Mouse (Mus musculus) cortical plate, adult 2 months (tissue): ENCODE measurements around the gene Sh3rf3. TPM values are rescaled to one million over a fixed set of nuclear protein-coding genes. Genes with fewer than 3 reads are reported as not detected.

Experiments used
- H3K27ac ChIP-seq: fragments of 200-500 bp; 2 replicates; pipeline ENCODE4 v1.5.1; 2012; ENCODE audit warnings: low read length, control low read depth, inconsistent platforms; ENCODE audit not compliant: insufficient read depth
- H3K4me1 ChIP-seq: fragments of 200-500 bp; 2 replicates; pipeline ENCODE4 v1.6.1; 2011; ENCODE audit warnings: low read length; ENCODE audit not compliant: control insufficient read depth, insufficient read depth
- H3K4me3 ChIP-seq: fragments of 200-500 bp; 2 replicates; pipeline ENCODE4 v1.5.1; 2011; ENCODE audit warnings: mild to moderate bottlenecking, low read length, control low read depth; ENCODE audit not compliant: insufficient read depth
- CTCF ChIP-seq: fragments of 200-500 bp; IDR thresholded peaks from 2 replicates; pipeline ENCODE4 v1.5.1; 2011; ENCODE audit warnings: mild to moderate bottlenecking, control low read depth, low read length; ENCODE audit not compliant: insufficient read depth; ENCODE audit errors: extremely low read depth
- POLR2A ChIP-seq: fragments of 200-500 bp; IDR thresholded peaks from 2 replicates; pipeline ENCODE4 v1.6.1; 2011; ENCODE audit warnings: mild to moderate bottlenecking, low read length, control low read depth; ENCODE audit not compliant: insufficient read depth; ENCODE audit errors: extremely low read depth
- polyA plus RNA-seq: library from polyadenylated mRNA; depleted of rRNA; stranded (reverse); fragments of >200 nt; gene quantifications from 2 replicates; pipeline ENCODE4 v1.2.3, GENCODE M21; 2012

Gene Sh3rf3
- polyA plus RNA-seq, 1 experiment = 22.9 TPM

GRCm38 (mm10) chr10:59131926-59132628, 318.9 kb downstream of the Sh3rf3 start:
- TF ChIP-seq CTCF = no peak
- TF ChIP-seq POLR2A = no peak
- Histone ChIP-seq H3K4me1 (peaks cover 13% of the 10 kb centered on the region), H3K27ac (no peak overlapping the region), H3K4me3 (no peak overlapping the region)

DNA sequence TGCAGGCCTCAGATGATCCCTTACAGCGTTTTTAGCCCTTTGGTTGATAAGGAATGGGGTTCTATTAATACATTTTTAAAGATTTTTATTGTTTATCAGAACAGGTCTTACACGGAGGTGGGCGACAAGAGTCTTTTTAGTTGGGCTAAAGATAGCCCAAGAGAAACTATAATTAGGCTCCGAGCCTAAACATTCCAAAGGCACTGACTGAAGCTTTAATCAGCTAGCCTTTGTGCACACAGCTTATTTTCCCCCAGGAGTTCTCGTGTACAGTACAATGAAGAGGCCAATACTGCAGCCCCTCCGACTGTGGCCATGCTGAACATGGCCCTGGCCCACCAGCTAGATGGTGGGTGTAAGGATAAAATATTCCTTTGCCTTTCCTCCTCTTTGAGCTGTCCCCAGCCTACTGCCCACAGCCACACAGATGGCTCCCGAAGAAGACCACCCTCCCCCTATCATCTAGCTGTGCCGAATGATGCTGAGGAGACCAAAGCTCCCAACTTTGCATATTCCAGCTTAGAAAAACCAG, 320.4 kb downstream of the Sh3rf3 start:
- H3K4me3 ChIP-seq = no peak overlapping the region
- H3K4me1 ChIP-seq = peaks cover 8% of the 10 kb centered on the region
- peak overlapping the region; percentile 51; the same call in 1 of the 2 replicates for H3K27ac ChIP-seq
- no peak for TF ChIP-seq POLR2A
- TF ChIP-seq CTCF = no peak

DNA sequence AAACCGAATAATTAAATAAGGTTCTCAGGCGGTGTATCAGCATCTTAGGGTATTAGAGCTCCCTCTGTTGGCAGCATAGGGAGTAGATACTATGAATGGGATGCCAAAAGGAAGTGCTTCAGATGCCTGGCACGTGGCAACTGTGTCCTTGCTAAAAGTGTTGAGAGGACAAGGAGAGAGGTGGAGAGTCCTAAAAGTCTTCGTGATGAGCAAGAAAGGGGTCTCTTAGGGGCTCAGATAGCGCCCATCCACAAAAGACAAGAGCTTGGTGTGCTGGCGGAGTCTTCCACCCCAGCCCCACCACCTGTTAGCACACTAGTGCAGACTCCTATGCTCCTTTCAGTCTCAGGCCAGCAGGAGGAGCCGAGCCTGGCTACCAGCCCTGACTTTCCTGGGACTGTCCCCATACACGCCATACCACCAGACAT, 336.8 kb downstream of the Sh3rf3 start:
- TF ChIP-seq CTCF = peak; percentile 65
- no peak for TF ChIP-seq POLR2A
- Histone ChIP-seq H3K4me3 (no peak overlapping the region), H3K27ac (no peak overlapping the region), H3K4me1 (no peaks in the 10 kb centered on the region)

- Histone ChIP-seq H3K27ac (no peak overlapping the region), H3K4me1 (no peaks in the 10 kb centered on the region), H3K4me3 (no peak overlapping the region)
- TF ChIP-seq CTCF (no peak), POLR2A (no peak)
Observed at GRCm38 (mm10) chr10:59150938-59151657, 337.9 kb downstream of the Sh3rf3 start.

DNA sequence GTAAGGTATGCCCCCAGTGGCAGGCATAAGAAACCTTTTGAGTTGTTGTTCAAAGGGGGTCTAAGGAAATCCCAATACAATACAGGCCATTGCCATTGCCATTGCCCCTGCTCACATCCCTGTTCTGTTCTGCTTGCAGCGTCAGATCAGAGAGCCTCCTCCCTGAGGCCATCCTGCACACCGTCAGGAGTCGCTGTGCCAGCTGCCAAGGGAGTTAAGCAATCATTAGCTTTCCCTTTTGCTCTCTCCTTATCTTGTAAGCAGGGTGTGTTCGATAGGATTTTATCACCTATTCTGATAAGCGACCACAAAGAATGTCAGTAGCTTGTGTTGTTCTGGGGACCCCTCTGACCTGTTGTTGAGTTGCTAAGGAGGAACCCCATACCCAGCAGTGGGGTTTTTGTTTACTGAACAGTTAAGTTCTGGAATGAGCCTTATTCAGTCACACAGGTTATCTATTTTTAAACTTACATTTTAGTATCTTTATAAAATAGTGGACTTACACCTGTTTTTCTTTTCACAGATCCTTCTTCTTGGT, 339.5 kb downstream of the Sh3rf3 start:
- Histone ChIP-seq H3K27ac (no peak overlapping the region), H3K4me3 (no peak overlapping the region), H3K4me1 (no peaks in the 10 kb centered on the region)
- TF ChIP-seq POLR2A = no peak
- TF ChIP-seq CTCF = no peak

DNA sequence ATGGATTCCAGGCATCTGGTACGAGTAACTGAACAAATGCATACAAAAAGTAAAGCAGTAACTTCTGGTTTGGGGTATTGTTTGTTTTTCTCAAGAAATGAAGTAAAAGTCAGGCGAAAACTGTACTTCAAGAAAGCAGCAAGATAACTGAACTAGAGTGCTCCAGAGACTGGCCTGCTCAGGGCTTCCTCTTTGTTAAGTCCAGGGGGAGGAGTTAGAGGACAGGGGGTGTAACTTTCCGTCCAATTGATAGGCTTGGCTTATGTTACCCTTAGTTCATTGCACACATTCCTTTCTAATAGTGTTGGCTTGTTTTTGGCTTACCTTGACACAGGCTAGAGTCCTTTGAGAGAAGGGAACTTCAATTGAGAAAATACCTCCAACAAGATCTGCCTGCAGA, 345.5 kb downstream of the Sh3rf3 start:
- no peak for TF ChIP-seq CTCF
- TF ChIP-seq POLR2A = no peak

DNA sequence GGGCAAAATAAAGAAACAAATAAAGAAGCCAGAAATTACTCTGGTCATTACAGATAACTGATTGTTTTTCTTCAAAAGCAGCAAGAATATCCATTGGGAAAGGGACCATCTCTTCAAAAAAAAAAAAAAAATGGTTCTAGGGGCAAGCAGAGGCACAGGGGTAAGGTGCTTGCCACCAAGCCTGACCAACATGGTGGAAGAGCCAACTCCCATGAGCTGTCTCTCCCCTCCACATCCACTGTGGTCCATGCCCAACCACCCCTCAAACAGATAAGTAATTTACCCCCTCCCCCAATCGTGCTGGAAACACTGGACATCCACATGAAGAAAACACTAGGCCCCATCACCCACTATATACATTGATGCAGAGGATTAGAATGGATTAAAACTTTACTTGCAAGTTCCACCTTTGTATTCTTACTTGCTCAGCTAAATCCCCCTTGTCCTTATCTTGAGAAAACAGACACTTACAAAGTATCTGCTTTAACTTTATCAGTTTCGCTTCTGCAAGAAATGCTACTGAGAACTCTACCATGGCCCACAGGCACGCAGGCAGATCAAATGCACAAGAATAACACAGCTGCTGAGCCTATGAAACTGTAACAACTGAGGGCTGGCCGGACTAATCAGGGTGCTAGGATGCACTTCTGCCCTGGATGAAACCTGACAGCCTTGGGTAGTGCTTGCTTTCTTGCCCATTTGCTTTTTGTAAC, 349.2 kb downstream of the Sh3rf3 start:
- no peak overlapping the region for H3K4me3 ChIP-seq
- H3K27ac ChIP-seq = no peak overlapping the region
- no peaks in the 10 kb centered on the region for H3K4me1 ChIP-seq
- TF ChIP-seq CTCF (no peak), POLR2A (no peak)

More for the DNA sequence above, 345.5 kb downstream of the Sh3rf3 start:
- no peak overlapping the region for H3K4me3 ChIP-seq
- H3K4me1 ChIP-seq = no peaks in the 10 kb centered on the region
- H3K27ac ChIP-seq = no peak overlapping the region

DNA sequence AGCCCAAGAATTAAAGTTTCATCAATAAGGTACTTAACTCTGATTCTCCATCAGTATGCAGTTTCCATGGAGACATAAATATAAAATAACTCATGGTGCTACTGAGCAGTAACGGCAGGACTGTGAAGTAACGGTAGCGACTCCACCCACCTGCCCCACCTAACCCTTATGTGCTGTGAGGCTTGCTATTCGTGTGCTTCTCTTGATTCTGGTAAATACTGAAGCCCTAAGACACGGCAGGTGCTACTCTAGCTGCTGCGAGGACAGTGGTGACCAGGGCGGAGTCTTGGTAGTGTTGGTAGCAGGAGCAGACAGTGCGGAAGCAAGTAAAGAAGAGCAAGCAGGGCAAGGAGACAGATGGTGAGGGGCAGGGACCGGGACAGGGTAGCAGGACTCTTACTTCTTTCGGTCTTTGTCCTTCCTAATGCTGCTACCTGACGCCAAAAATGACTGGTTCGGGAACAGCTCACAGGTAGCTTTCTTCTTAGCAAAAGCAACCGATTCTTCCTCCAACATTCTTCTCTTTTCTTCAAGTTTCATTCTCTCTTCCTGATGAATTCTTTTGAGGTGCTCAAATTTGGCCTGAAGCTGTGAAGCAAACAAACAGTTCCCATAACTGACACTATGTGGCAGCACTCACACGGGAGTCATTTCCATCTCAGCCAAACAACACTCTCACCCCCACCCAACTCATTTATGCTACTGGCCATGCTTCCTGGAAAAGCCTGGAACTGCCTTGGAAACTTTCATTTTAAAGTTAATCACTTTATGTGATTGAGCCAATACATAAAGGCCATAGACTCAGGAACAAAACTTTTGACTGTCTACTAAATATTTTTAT, 353.2 kb downstream of the Sh3rf3 start:
- Histone ChIP-seq H3K4me3 (no peak overlapping the region), H3K27ac (no peak overlapping the region), H3K4me1 (no peaks in the 10 kb centered on the region)
- TF ChIP-seq CTCF (peak; percentile 84), POLR2A (no peak)

DNA sequence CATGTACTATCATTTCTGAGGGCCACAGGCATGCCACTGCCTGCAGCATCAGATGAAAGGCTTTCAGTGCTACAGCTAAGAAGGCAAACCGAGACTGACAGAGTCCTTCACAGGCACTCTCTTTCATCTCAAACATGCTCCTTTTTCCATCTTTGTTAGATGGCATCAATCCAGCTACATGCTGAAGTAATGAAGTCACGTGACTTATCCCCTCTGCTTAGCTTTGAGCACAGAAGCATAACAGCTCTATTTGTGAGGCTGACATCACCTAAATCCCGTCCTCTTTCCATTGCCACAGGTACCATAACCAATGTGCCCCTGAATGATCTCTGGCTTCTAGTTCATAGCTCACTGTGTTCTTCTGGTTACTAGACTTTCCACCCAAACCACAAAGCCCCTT, 357.9 kb downstream of the Sh3rf3 start:
- no peak overlapping the region for H3K4me3 ChIP-seq
- H3K4me1 ChIP-seq = no peaks in the 10 kb centered on the region
- H3K27ac ChIP-seq = no peak overlapping the region
- TF ChIP-seq POLR2A (no peak), CTCF (no peak)
